Mouse (Mus musculus) kidney, adult 9 months (tissue): ENCODE data around the gene Mbd6.
A peak's percentile ranks its signal among the peaks of the same experiment; 100 is the strongest.
"Not testable (repeated sequence)": the region's sequence is repeated elsewhere in the genome, so short reads cannot be mapped to it uniquely, and the experiment has no call there.

Experiments used
- DNase-seq: peaks from one replicate; pipeline ENCODE4 v3.0.0; 2022

Gene Mbd6

GRCm38 (mm10) chr10:127288800-127289572 lies at the start of gene Mbd6:
Gene Mbd6, minus strand, starts transcription at chr10:127289018.
- peak; percentile 92 for DNase-seq

DNA sequence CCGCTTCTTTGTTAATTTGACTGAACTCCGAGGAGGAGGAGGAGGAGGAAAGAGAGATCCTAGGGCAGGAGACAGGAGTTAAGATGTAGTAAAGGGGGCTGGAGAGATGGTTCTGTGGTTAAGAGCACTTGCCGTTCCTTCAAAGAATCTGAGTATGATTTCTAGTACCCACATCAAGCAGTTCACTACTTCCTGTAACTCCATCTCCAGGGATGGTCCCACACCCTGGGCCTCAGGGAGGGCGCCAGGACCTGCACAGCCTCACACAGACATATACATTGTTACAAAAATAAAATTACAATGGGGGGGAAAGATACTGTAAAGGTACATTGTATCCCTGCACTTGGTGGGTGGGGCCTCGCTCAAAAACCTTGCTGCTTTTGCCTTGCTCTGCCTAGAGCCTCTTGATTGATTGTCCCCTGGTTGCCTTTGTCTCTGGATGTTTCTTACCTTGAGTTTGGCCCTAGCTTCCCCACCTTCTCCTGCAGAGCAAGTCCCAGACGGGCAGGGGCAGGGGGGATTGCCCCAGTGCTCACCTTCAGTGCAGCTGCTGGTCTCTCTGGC lies 48.8 kb upstream of the Mbd6 start:
- no peak for DNase-seq

GRCm38 (mm10) chr10:127336952-127337351 lies 48.1 kb upstream of the Mbd6 start:
- DNase-seq, result no peak

- DNase-seq, result no peak
These were observed 46.5 kb upstream of the Mbd6 start for GRCm38 (mm10) chr10:127335271-127335670.

DNA sequence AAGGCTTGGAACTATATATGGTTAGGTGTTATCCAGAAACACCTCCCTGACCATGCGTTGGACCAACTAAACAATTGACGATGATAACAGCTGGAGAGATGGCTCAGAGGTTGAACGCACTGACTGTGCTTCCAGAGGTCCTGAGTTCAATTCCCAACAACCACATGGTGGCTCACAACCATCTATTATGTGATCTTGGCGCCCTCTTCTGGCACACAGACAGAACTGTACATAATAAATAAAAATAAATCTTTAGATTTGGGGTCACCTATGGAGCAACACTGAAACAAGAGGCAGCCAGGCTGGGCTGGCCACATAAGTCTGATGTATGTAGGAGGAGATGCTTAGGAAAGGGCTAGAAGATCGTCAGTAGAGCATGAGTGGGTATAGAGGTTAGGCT lies 44.3 kb upstream of the Mbd6 start:
- DNase-seq, result no peak

- no peak for DNase-seq
These were observed 43.5 kb upstream of the Mbd6 start for GRCm38 (mm10) chr10:127332211-127332874.

GRCm38 (mm10) chr10:127330212-127330611 lies 41.4 kb upstream of the Mbd6 start:
- DNase-seq, result no peak

DNA sequence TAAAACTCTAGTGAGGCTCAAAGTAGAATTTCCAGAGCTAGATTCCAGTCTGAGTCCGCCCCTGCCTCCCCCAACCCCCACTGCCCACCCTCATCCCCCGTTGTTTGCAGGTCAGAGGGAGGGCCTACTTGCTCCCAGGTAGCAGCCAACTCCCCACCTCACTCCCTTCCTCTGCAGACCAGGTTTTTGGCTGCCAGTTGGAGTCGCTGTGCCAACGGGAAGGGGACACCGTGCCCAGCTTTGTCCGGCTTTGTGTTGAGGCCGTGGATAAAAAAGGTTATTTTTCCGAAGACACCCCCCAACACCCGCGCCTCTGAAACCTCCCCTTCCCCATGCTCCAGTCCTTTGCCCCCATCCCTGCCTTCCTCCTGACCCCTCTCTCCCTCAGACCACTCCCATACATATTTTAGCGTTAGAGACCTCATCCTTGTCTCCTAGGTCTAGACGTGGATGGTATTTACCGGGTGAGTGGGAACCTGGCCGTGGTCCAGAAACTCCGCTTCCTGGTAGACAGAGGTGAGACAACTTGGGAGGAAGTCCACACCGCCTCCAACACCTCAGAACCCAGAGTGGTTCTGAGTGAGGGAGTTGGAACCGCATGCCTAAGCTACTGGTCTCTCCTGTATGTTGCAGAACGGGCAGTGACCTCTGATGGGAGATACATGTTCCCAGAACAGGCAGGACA lies 38.8 kb upstream of the Mbd6 start:
- no peak for DNase-seq

DNA sequence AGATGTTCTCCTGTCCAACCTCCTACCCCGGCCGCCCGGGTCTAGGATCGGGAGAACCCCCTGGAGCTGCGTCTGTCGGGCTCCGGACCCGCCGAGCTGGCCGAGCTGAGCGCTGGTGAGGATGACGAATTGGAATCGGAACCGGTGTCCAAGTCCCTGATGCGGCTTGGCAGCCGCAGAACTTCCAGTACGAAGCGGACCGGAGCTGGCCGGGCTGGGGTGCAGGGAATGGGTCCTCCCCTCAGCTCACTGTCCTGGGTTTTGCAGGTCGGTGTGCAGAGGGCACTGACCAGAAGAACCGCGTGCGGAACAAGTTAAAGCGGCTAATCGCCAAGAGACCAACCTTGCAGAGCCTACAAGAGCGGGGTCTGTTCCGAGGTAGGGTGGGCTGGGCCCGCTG lies 38.0 kb upstream of the Mbd6 start:
- DNase-seq, result no peak

DNA sequence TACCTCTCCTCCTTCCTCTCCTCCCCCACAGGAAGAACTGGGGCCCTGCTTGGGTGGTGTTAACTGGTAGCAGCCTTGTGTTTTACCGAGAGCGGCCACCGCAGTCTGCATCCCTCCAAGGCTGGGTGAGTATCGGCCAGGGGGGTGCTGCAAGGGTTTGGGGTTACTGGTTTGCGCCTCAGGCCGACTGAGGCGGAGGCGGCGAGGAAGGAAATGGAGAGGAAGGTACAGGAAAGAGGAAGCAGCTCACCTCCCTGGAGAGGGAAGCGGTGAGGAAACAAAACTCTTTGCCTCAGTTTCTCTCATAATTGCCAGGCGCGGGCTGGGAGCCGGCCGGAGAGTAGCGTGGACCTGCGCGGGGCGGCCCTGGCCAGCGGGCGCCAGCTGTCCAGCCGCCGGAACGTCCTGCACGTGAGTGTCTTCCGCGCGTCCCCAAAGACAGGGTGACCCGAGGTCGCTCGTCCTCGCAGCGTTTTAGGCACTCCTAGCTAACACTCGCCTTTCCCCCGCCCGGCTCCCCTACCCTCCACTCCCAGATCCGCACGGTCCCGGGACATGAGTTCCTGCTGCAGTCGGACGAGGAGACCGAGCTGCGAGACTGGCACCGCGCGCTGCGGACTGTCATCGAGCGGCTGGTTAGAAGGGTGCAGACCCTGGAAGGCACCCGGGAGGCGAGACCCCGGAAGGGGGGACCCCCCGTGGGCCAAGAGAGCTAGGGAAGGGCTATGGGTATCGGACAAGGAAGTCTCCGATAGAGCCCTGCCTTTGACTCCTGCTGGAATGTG lies 37.4 kb upstream of the Mbd6 start:
- DNase-seq, result no peak

- no peak for DNase-seq
These were observed 36.7 kb upstream of the Mbd6 start for GRCm38 (mm10) chr10:127325454-127326016.

- DNase-seq, result peak; percentile 68
These were observed 35.7 kb upstream of the Mbd6 start for GRCm38 (mm10) chr10:127324495-127324894.

DNA sequence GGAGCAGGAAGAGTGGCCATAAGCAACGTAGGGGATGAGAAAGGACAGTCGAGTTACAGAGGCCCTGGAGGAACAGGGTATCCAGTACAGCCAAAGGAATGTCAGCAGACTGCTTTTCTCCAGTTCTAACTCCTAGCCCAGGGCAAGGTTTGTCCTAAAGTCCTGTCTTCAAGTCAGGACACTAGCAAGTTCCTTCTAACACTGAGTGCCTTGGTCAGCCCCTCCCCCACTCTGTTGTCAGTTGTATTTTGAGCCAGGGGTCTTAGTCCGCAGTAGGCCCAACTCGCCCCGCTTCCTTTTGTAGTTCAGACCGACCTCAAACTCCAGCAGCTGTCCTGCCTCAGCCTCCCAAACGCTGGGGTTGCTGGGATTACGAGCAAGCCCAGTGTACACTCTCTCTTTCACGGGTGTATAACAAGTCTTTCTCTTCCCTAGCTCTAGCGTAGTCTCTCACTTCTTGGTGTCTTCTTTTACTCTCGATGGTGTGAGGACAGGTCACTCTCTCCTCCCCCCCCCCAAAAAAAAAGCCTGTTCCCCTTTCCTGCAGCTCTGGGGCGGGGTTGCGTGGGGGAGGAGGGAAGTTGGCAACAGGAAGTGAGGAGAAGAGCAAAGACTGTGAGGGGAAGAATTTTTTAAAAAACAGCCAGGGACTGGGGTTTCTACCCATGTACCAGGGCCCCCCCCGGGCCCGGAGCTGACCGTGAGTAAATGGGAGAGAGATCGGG lies 34.5 kb upstream of the Mbd6 start:
- DNase-seq, result no peak

GRCm38 (mm10) chr10:127322669-127323068 lies 33.9 kb upstream of the Mbd6 start:
- no peak for DNase-seq

- no peak for DNase-seq
These were observed 33.4 kb upstream of the Mbd6 start for GRCm38 (mm10) chr10:127322178-127322577.

DNA sequence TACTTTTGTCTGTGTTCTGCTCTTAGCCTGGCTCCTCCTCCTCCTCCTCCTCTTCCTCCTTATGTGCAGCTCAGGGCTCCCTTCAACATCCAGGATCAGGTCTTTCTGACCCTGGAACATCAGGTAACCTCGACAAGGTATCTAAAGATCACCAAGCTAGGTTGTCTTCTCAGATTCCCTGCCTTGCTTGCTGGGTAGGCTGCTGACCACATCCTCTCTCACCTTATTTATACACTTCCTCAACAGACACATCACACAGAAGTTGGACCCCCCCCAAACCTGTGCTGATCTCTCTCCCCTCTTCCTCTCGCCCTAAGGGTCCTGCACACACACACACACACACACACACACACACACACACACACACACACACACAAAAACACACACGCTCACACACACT lies 32.8 kb upstream of the Mbd6 start, which contains the start of gene Arhgap9:
Gene Arhgap9, plus strand, starts transcription at position 344 of the 400 bp plus-strand sequence.
- no peak for DNase-seq

DNA sequence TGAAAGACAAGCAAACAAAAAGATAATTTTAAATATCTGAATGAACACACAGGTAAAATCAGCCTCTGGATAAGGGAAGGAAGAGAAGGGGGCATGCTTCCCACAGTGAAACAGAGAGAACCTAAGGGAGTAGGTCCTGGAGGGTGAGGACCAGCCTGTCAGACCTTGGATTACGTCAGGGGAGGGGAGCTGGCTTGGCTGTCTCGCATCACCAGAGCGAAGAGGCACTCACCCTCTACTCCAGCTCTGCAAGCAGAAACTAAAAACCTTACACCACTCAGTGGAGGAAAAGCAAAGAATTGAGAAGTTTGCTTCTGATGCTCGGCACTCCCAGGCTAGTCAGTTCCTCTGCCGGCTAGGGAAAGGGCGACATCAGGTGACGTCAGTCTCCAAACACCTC lies 31.2 kb upstream of the Mbd6 start:
- no peak for DNase-seq

DNA sequence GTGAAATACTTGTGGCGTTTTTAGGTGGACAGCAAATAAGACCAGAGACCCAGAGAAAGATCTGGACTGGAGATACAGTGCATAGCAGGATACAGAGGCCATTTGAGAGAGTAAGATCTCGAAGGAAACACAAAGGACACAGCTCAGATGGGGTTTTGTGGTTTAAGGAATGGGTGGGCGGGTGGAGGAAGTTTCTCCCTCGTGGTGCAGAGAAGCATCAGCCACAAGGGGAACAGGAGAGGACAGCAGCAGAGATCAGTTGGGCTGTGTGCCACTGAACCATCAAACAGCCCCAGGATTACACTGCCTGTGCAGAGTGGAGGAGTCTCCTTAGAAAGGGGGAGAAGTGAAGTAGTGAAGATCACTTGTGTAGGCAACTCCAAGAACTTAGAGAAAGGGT lies 29.2 kb upstream of the Mbd6 start:
- no peak for DNase-seq

DNA sequence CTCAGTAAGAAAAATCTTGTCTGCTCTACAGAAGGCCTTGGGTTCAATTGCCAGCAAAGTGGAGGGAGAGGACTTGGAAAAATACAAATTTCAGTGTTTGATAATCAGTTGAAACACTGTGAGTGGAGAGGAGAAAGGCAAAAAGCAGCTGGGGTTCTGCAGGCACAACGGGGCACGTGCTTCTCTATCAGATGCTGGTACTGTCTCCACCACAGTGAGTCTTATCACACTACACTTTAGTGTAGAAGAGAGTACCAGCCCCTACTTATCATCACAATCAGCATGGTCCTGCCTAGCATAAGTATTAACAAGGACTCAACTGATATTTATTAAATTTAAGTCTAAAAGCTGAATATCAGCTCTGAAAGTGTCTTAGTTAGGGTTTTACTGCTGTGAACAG lies 28.5 kb upstream of the Mbd6 start:
- DNase-seq, result no peak

GRCm38 (mm10) chr10:127314950-127315349 lies 26.1 kb upstream of the Mbd6 start:
- not testable (repeated sequence) for DNase-seq

GRCm38 (mm10) chr10:127313516-127313915 lies 24.7 kb upstream of the Mbd6 start:
- DNase-seq, result not testable (repeated sequence)

- no peak for DNase-seq
These were observed 24.0 kb upstream of the Mbd6 start for GRCm38 (mm10) chr10:127312858-127313257.
